ENCODE assay signal across 13 mouse cellular contexts in genomic region chr1:162003729-162004517, GRCm38 (mm10). TPM values are rescaled to one million over a fixed set of nuclear protein-coding genes. Genes with fewer than 3 reads are reported as not detected.
DNase-seq lines count a peak whose midpoint lies in the region; ATAC-seq and TF ChIP-seq lines count a peak whose summit lies in the region.
"Had no signal": no experiment of that assay in that cellular context is flagged by ENCODE, and none has a peak within 500 bp of the region (broad histone marks: within the 10 kb centered on the region; RNA-seq: fewer than 3 reads in every experiment).

No protein-coding gene starts in this region.

- no peak overlapping the region for H3K4me3 ChIP-seq in hindbrain, embryonic 11.5 days (ENCODE audit: low read depth, low read length)
- no peak overlapping the region for H3K4me3 ChIP-seq in hindbrain, postnatal 0 days (ENCODE audit: low read length)
- no peak overlapping the region for H3K4me3 ChIP-seq in C2C12 (ENCODE audit: insufficient read depth, poor library complexity, severe bottlenecking)
- no peak overlapping the region for H3K4me3 ChIP-seq in embryonic facial prominence, embryonic 15.5 days (replicated peaks)
- H3K4me3 ChIP-seq in intestine, embryonic 16.5 days (ENCODE audit: low read length): no peak overlapping the region
- no peak overlapping the region for H3K4me3 ChIP-seq in midbrain, embryonic 15.5 days

- TF ChIP-seq CTCF in hindbrain, postnatal 0 days (IDR thresholded peaks at IDR 0.05; ENCODE audit: low read depth): no peak
- TF ChIP-seq CTCF in C2C12 (IDR thresholded peaks at IDR 0.05; ENCODE audit: control insufficient read depth, insufficient read depth, insufficient read length): no peak

- no peaks in the 10 kb centered on the region for H3K36me3 ChIP-seq in hindbrain, embryonic 11.5 days (ENCODE audit: control insufficient read depth, insufficient read depth, low read length)
- no peaks in the 10 kb centered on the region; the same call in 1 of the 2 replicates for H3K36me3 ChIP-seq in hindbrain, postnatal 0 days (ENCODE audit: insufficient read depth, low read length)
- no peaks in the 10 kb centered on the region for H3K36me3 ChIP-seq in C2C12 (ENCODE audit: control insufficient read depth, insufficient read depth)
- H3K36me3 ChIP-seq in embryonic facial prominence, embryonic 15.5 days: no peaks in the 10 kb centered on the region
- H3K36me3 ChIP-seq in intestine, embryonic 16.5 days (ENCODE audit: control insufficient read depth, insufficient read depth, low read length): no peaks in the 10 kb centered on the region
- H3K36me3 ChIP-seq in midbrain, embryonic 15.5 days (replicated peaks): no peaks in the 10 kb centered on the region

- no peak overlapping the region for H3K4me2 ChIP-seq in hindbrain, embryonic 11.5 days (replicated peaks; ENCODE audit: low read depth, low read length)
- H3K4me2 ChIP-seq in hindbrain, postnatal 0 days (ENCODE audit: low read depth, low read length): no peak overlapping the region
- H3K4me2 ChIP-seq in embryonic facial prominence, embryonic 15.5 days (replicated peaks): peak overlapping the region; percentile 31
- H3K4me2 ChIP-seq in intestine, embryonic 16.5 days (ENCODE audit: low read depth, low read length): no peak overlapping the region
- H3K4me2 ChIP-seq in midbrain, embryonic 15.5 days: no peak overlapping the region

- H3K79me3 ChIP-seq in C2C12 (ENCODE audit: low read depth): no peaks in the 10 kb centered on the region

- H3K27me3 ChIP-seq in hindbrain, embryonic 11.5 days (ENCODE audit: control insufficient read depth, insufficient read depth, low read length): no peaks in the 10 kb centered on the region
- H3K27me3 ChIP-seq in hindbrain, postnatal 0 days (ENCODE audit: insufficient read depth, low read length): no peaks in the 10 kb centered on the region
- no peaks in the 10 kb centered on the region for H3K27me3 ChIP-seq in C2C12 (ENCODE audit: control insufficient read depth, insufficient read depth, insufficient read length)
- H3K27me3 ChIP-seq in embryonic facial prominence, embryonic 15.5 days: no peaks in the 10 kb centered on the region
- H3K27me3 ChIP-seq in intestine, embryonic 16.5 days (replicated peaks; ENCODE audit: control insufficient read depth, insufficient read depth, low read length): no peaks in the 10 kb centered on the region
- H3K27me3 ChIP-seq in midbrain, embryonic 15.5 days (replicated peaks): no peaks in the 10 kb centered on the region

- no peak overlapping the region for H3K9ac ChIP-seq in hindbrain, embryonic 11.5 days (ENCODE audit: low read depth, low read length)
- H3K9ac ChIP-seq in hindbrain, postnatal 0 days (replicated peaks; ENCODE audit: low read length): no peak overlapping the region
- no peak overlapping the region for H3K9ac ChIP-seq in embryonic facial prominence, embryonic 15.5 days
- H3K9ac ChIP-seq in intestine, embryonic 16.5 days (ENCODE audit: low read depth, low read length): peak overlapping the region; percentile 38
- no peak overlapping the region for H3K9ac ChIP-seq in midbrain, embryonic 15.5 days

- peak overlapping the region; percentile 61; the same call in 1 of the 2 replicates for H3K27ac ChIP-seq in hindbrain, embryonic 11.5 days (ENCODE audit: low read depth, low read length)
- H3K27ac ChIP-seq in hindbrain, postnatal 0 days: no peak overlapping the region
- H3K27ac ChIP-seq in embryonic facial prominence, embryonic 15.5 days (replicated peaks): peak overlapping the region; percentile 96
- H3K27ac ChIP-seq in intestine, embryonic 16.5 days (ENCODE audit: low read length): peak overlapping the region; percentile 84
- no peak overlapping the region for H3K27ac ChIP-seq in midbrain, embryonic 15.5 days

- H3K4me1 ChIP-seq in hindbrain, embryonic 11.5 days (replicated peaks; ENCODE audit: control insufficient read depth, insufficient read depth, low read length): peaks cover 7% of the 10 kb centered on the region
- no peaks in the 10 kb centered on the region for H3K4me1 ChIP-seq in hindbrain, postnatal 0 days (ENCODE audit: insufficient read depth, low read length)
- peaks cover 70% of the 10 kb centered on the region for H3K4me1 ChIP-seq in embryonic facial prominence, embryonic 15.5 days
- H3K4me1 ChIP-seq in intestine, embryonic 16.5 days (ENCODE audit: control insufficient read depth, insufficient read depth, low read length): peaks cover 26% of the 10 kb centered on the region
- peaks cover 22% of the 10 kb centered on the region for H3K4me1 ChIP-seq in midbrain, embryonic 15.5 days

- DNase-seq in hindbrain, embryonic 11.5 days (ENCODE audit: low spot score): no peak
- no peak for DNase-seq in hindbrain, postnatal 0 days (ENCODE audit: low spot score)
- no peak for DNase-seq in adipocyte (ENCODE audit: low spot score)
- no peak for DNase-seq in gastrocnemius, postnatal 10 days
- DNase-seq: adrenal gland, adult 2 months; cerebellum, postnatal 36 days had no signal

- H3K9me3 ChIP-seq in hindbrain, embryonic 11.5 days (ENCODE audit: control insufficient read depth, low read length): no peaks in the 10 kb centered on the region
- no peaks in the 10 kb centered on the region for H3K9me3 ChIP-seq in hindbrain, postnatal 0 days (ENCODE audit: low read length)
- H3K9me3 ChIP-seq in embryonic facial prominence, embryonic 15.5 days (replicated peaks): no peaks in the 10 kb centered on the region
- H3K9me3 ChIP-seq in intestine, embryonic 16.5 days (ENCODE audit: control insufficient read depth, low read length): no peaks in the 10 kb centered on the region
- no peaks in the 10 kb centered on the region for H3K9me3 ChIP-seq in midbrain, embryonic 15.5 days

- 63% methylated on average over 14 of the region's 14 CpGs for WGBS in hindbrain, embryonic 11.5 days
- WGBS in hindbrain, postnatal 0 days: 55% methylated on average over 14 of the region's 14 CpGs
- WGBS in embryonic facial prominence, embryonic 15.5 days: 33% methylated on average over 14 of the region's 14 CpGs
- WGBS in intestine, embryonic 16.5 days: 58% methylated on average over 14 of the region's 14 CpGs
- 57% methylated on average over 14 of the region's 14 CpGs for WGBS in midbrain, embryonic 15.5 days

- ATAC-seq in hindbrain, embryonic 11.5 days (ENCODE audit: low FRiP score): no peak
- no peak for ATAC-seq in hindbrain, postnatal 0 days
- ATAC-seq in embryonic facial prominence, embryonic 15.5 days (ENCODE audit: insufficient number of reproducible peaks, low FRiP score, low TSS enrichment, low read depth): peak; percentile 60; the same call in 1 of the 2 replicates
- no peak for ATAC-seq in intestine, embryonic 16.5 days
- ATAC-seq in midbrain, embryonic 15.5 days (replicated peaks): no peak

- H3ac ChIP-seq in C2C12 (ENCODE audit: control insufficient read depth, insufficient read length, low read depth): no peak overlapping the region

- H3K79me2 ChIP-seq in C2C12 (ENCODE audit: control insufficient read depth, insufficient read depth): no peaks in the 10 kb centered on the region

TF ChIP-seq in C2C12, 6 proteins besides CTCF, POLR2A, EP300 and RAD21:
- TF ChIP-seq USF1 (IDR thresholded peaks at IDR 0.05; ENCODE audit: low read depth): peak; percentile 2
- TF ChIP-seq MAX (IDR thresholded peaks at IDR 0.05): no peak
- TF ChIP-seq FOSL1 (IDR thresholded peaks at IDR 0.05; ENCODE audit: insufficient read depth, low read length, poor library complexity, severe bottlenecking): no peak

RNA-seq across cellular contexts. Expression of gene 4930558K02Rik, which starts 24.5 kb away (rescaled TPM):
- not detected in 2 replicates for polyA plus RNA-seq in hindbrain, embryonic 11.5 days (2014; fragmentation: Nextera tagmentation; extraction: Ambion mirVana)
- not detected in 2 replicates for total RNA-seq in hindbrain, postnatal 0 days (2014; rRNA removed)
- polyA plus RNA-seq in hindbrain, postnatal 0 days (2015; fragmentation: Nextera tagmentation; extraction: Ambion mirVana): 0.19 and 0.35 TPM in 2 replicates
- not detected for polyA plus RNA-seq in C2C12 (2012; fragmentation: generic; extraction: Trizol)
- not detected in 2 replicates for polyA plus RNA-seq in embryonic facial prominence, embryonic 15.5 days (2015; fragmentation: Nextera tagmentation; extraction: Ambion mirVana)
- not detected in 2 replicates for polyA plus RNA-seq in intestine, embryonic 16.5 days (2015; fragmentation: Nextera tagmentation; extraction: Ambion mirVana)
- 0.22 TPM in 1 of 2 replicates, not detected in the other for polyA plus RNA-seq in midbrain, embryonic 15.5 days (2015; fragmentation: Nextera tagmentation; extraction: Ambion mirVana)
- not detected for total RNA-seq in gastrocnemius, postnatal 10 days (2021)
- total RNA-seq: adrenal gland, adult 2 months; gastrocnemius, postnatal 14 days; megakaryocyte, adult 5-6 weeks had no signal
- polyA plus RNA-seq: adrenal gland, adult 2 months; large intestine, adult 2 months had no signal

RNA-seq across cellular contexts. Expression of gene Pigc, which starts 34.9 kb away (rescaled TPM):
- polyA plus RNA-seq in hindbrain, embryonic 11.5 days (2014; fragmentation: Nextera tagmentation; extraction: Ambion mirVana): 33.3 and 38.6 TPM in 2 replicates
- 8.4 and 12.6 TPM in 2 replicates for total RNA-seq in hindbrain, postnatal 0 days (2014; rRNA removed)
- 24.1 and 26.1 TPM in 2 replicates for polyA plus RNA-seq in hindbrain, postnatal 0 days (2015; fragmentation: Nextera tagmentation; extraction: Ambion mirVana)
- polyA plus RNA-seq in C2C12 (2012; fragmentation: generic; extraction: Trizol): 9.2 TPM
- polyA plus RNA-seq in embryonic facial prominence, embryonic 15.5 days (2015; fragmentation: Nextera tagmentation; extraction: Ambion mirVana): 42.4 and 49.7 TPM in 2 replicates
- polyA plus RNA-seq in intestine, embryonic 16.5 days (2015; fragmentation: Nextera tagmentation; extraction: Ambion mirVana): 35.3 and 35.8 TPM in 2 replicates
- 35.1 and 38.2 TPM in 2 replicates for polyA plus RNA-seq in midbrain, embryonic 15.5 days (2015; fragmentation: Nextera tagmentation; extraction: Ambion mirVana)
- total RNA-seq in gastrocnemius, postnatal 10 days (2021): 10 to 100 TPM; 15.9 to 19.5 TPM

Comparison
In these comparisons a context has a peak if more than half of its experiments do, and no peak if none do; other contexts are left out.
1. H3K27ac ChIP-seq: peak in hindbrain, embryonic 11.5 days (single experiment), embryonic facial prominence, embryonic 15.5 days (single experiment) and intestine, embryonic 16.5 days (single experiment); none in hindbrain, postnatal 0 days (single experiment) and midbrain, embryonic 15.5 days (single experiment).